Mouse (Mus musculus) G1E-ER4 (cell line): Measurements from ENCODE around the gene Ttc26. TPM values are rescaled to one million over a fixed set of nuclear protein-coding genes. Genes with fewer than 3 reads are reported as not detected.

Experiments used
- GATA1 ChIP-seq: IDR thresholded peaks from one replicate; pipeline ENCODE4 v1.8.0; 2012; ENCODE audit warnings: low read length, inconsistent platforms
- polyA plus RNA-seq: library from polyadenylated mRNA; stranded (reverse); fragments of >175 nt; gene quantifications from 2 replicates; pipeline ENCODE4 v1.2.3, GENCODE M21; 2012

Ttc26 gene
- polyA plus RNA-seq, 1 experiment: 0.06 TPM

DNA sequence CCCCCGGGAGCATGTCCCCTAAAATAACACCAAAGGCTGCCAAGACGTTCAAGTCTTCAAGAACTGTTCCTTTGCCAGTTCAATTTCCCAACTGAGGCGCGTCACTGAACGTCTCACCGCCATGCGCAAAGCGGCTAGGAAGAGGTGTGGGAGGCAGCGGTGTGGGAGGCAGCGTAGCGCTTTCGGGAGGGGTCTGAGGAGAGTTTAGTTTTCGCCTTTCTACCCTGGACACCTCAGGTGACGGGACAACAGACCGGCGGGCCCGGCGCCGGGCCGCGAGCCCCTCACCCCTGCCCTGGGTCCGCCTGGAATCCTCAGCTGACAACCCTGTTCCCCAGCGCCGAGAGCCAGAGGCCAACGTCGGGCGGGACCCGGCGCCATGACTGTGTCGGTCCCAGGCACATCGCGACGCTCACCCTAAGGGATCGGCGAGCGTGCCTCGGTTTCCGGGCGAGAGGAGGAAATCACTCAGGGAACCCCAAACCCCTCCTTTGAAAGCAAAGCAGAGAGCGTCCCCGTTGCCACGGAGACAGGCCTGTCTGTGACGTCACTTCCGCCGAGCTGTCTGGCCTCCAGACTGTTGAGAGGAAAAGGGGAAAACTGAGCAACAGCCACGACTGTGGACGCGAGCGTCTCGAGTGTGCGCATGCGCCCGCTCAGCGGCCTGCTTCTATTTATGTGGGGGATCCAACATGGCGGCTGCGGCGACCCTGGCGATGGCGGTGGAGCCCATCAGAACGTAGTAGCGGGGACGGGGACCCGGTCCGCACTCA, 52.2 kb downstream of the Ttc26 start, which contains the start of gene Ubn2:
TSS of gene Ubn2 (plus strand) at position 690 of the 773 bp plus-strand sequence.
- no peak for TF ChIP-seq GATA1

DNA sequence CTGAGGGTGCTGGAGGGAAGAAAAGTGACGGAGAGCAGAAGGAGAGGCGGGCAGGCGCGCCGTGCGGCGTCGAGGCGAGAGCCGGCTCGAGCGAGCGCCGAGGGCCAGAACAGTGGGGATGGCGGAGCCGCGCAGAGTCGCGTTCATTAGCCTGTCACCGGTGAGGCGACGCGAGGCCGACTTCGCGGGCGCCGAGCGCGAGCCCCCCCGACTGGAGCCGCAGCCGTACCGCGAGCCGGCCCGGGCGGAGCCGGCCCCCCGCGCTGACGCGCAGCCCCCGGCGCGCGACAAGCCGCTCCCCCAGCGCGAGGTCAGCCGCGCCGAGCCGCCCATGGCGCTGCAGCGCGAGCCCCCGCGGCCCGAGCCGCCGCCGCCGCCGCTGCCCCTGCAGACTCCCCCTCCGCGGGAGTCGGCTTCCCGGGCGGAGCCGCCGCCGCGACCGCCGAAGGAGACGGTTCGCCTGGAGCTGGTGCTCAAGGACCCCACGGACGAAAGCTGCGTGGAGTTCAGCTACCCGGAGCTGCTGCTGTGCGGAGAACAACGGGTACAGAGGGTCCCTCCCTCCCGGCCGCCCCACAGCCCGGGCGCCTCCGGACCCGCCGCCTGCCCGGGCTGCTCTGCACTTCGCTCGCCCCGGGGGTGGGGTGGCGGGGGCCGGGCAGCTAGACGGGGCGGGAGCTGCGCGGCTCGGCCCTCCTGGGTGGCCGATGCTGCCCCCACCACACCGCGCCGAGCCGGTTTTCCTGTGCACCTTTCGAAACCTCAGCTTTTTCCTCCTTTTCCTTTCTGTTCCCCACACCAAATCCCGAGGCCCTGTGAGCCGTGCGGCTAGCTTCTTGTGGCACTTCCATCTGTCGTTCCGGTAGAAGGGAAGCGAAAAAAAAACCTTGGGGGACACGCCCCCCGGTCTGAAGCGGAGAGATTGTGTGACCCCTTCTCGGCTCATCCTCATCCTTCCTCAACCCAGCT, 53.1 kb downstream of the Ttc26 start:
- TF ChIP-seq GATA1: no peak

DNA sequence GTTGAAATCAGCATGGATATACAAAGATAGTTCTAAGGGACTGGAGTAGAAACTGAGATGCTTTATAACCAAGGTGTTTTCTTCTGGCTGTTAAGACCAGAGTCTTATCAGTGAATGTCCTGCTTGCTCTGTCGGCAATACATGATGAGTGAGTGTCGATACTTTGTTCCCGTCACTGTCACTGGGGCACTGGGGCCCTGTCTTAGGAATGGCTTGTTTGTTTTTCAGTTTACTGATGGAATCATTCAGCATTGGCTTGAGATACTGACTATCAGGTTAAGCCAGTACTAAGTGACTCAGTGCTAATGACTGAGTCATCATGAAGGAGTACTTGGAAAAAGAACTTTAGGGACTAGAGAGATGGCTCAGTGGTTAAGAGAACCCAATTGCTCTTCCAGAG, 62.6 kb downstream of the Ttc26 start:
- peak; percentile 6 for TF ChIP-seq GATA1

DNA sequence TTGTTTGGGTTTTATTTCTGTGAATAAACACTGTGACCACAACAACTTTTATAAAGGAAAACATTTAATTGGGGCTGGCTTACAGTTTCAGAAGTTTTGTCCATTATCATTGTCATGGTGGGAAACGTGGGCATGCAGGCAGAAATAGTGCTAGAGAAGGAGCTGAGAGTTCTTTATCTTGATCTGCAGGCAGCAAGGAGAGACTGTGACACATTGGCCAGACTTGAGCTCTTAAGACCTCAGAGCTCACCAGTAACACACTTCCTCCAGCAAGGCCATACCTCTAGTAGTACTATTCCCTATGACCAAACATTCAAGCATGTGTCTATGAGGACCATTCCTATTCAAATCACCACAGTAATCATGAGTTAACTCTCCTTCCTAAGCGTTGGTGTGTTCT, 67.0 kb downstream of the Ttc26 start:
- TF ChIP-seq GATA1: no peak

DNA sequence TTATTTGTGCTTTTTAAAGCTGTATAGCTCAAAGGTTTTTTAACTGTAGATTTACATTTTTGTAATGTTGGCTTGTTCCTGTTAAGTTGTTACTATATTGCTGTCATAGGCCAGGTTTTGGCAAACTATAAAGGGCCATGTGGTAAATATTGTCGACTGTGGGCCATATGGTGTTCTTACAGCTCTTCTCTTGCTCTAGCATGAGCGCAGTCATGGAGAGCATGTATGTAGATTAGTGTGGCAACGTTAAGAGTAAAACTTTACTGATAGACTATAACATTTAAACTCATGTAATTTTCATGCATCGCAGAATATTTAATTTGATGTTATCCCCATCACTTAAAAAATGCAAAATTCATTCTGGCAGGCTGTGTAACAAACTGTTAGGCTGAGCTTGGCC, 71.8 kb downstream of the Ttc26 start:
- TF ChIP-seq GATA1: no peak

DNA sequence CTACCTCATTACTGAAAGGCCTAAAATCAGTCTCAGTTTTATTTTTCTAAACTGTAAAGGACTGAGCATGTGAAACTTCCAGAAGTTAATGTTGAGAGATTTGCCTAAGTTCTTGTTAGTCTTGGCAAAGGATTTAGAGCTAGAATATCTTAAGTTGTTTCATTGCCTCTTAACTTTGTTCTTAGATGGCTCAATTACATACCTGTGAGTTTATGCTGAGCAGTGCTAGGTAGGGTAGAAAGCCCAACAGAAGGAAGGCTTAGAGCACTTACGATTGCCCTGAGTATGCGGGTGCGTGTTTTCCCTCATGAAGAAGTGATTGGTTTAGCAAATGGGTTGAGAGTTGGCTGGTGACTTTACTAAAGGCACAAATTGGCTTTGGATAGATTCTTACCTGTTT, 76.8 kb downstream of the Ttc26 start:
- TF ChIP-seq GATA1: no peak

DNA sequence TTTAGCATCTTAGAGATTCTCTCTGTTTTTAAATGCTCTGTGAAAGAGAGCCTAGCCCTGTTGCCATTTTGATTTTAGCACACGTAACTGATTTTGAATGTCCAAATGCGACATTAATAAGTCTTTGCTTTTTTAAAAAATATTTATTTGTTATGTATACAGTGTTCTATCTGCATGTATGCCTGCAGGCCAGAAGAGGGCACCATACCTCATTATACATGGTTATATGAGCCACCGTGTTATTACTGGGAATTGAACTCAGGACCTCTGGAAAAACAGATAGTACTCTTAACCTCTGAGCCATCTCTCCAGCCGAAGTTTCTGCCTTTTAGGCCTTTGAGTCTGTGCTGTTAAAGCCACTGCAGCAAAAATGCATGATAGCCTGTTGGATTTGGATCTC, 88.3 kb downstream of the Ttc26 start:
- TF ChIP-seq GATA1: no peak

Other genes starting within 250 kb of the Ttc26 start
- gene D630045J12Rik, start 127.5 kb upstream of the Ttc26 start, polyA plus RNA-seq: 0.02 TPM in 1 of 2 replicates, not detected in the other
- 5.4 and 5.8 TPM in 2 replicates for gene Zc3hav1l, start 82.2 kb upstream of the Ttc26 start, polyA plus RNA-seq
- 40.9 and 47.7 TPM in 2 replicates for gene Zc3hav1, start 26.9 kb upstream of the Ttc26 start, polyA plus RNA-seq
- 4.0 and 5.6 TPM in 2 replicates for gene Ubn2, start 52.5 kb downstream of the Ttc26 start, polyA plus RNA-seq
- 170 and 262 TPM in 2 replicates for gene Fmc1, start 152.0 kb downstream of the Ttc26 start, polyA plus RNA-seq
- gene Luc7l2, start 169.9 kb downstream of the Ttc26 start, polyA plus RNA-seq: 80.4 and 109 TPM in 2 replicates